Mouse (Mus musculus) lung, adult 2 months (tissue): ENCODE data around the gene Dmrt3. TPM values are rescaled to one million over a fixed set of nuclear protein-coding genes. Genes with fewer than 3 reads are reported as not detected.

Experiments used
- DNase-seq: peaks from one replicate; pipeline ENCODE4 v3.0.0; 2022
- H3K4me1 ChIP-seq: fragments of 200-500 bp; 2 replicates; pipeline ENCODE4 v1.6.1; 2011; ENCODE audit warnings: low read length; ENCODE audit not compliant: control insufficient read depth, insufficient read depth
- H3K4me3 ChIP-seq: fragments of 200-500 bp; replicated peaks from 2 replicates; pipeline ENCODE3; 2011; ENCODE audit warnings: low read depth, mild to moderate bottlenecking, control low read depth, low read length; ENCODE audit errors: extremely low read depth
- CTCF ChIP-seq: fragments of 200-500 bp; IDR thresholded peaks from 2 replicates; pipeline ENCODE4 v1.5.1; 2011; ENCODE audit warnings: mild to moderate bottlenecking, low read length, control low read depth; ENCODE audit not compliant: insufficient read depth
- POLR2A ChIP-seq: fragments of 200-500 bp; IDR thresholded peaks from 2 replicates; pipeline ENCODE4 v1.6.1; 2011; ENCODE audit warnings: low read depth, mild to moderate bottlenecking, control low read depth, low read length, borderline replicate concordance; ENCODE audit errors: extremely low read depth
- WGBS: fragments of 180-500 bp; shearing (Covaris S2); methylation state at CpG from one replicate; pipeline ENCODE4 v1.1.7; 2018; 5-methylcytosine and 5-hydroxymethylcytosine counted together
- polyA plus RNA-seq: library from polyadenylated mRNA; depleted of rRNA; stranded (reverse); fragments of >200 nt; gene quantifications from 2 replicates; pipeline ENCODE4 v1.2.3, GENCODE M21; 2012; rRNA removed

The Dmrt3 gene
- 0.42 and 1.0 TPM in 2 replicates for polyA plus RNA-seq

- TF ChIP-seq POLR2A = no peak
- TF ChIP-seq CTCF = no peak
- 2% methylated on average over 27 of the region's 29 CpGs for WGBS
- Histone ChIP-seq H3K4me1 (no peaks in the 10 kb centered on the region; the same call in 1 of the 2 replicates), H3K4me3 (peak within 1 kb of the TSS; percentile 9)
- peak; percentile 31 for DNase-seq
Observed at GRCm38 (mm10) chr19:25610015-25610410, at the start of gene Dmrt3. Gene Dmrt3 (plus strand): TSS chr19:25610301.

DNA sequence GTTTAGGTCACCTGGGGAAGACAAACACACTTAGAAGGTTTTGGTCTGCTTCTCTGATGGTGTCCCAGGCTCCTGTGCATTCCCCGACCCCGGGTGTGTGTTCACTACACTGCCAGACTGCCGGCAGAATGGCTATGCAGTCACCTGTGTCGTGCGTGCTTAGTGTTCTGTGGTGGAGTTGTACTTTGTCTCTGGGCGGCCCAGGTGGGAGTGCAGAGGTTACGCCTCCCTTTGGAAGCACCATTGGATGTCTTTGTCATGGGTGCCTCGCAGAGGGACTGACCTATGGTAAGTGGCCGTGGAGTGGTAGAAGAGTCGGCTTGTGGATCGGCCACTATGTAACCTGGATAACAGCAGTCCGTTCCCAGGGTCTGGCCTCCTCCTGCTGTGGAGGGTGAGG is 45.7 kb upstream of the Dmrt3 start:
- no peak for DNase-seq
- TF ChIP-seq CTCF (no peak), POLR2A (no peak)
- WGBS = 69% methylated on average over 12 of the region's 12 CpGs
- Histone ChIP-seq H3K4me1 (no peaks in the 10 kb centered on the region), H3K4me3 (no peak overlapping the region)

DNA sequence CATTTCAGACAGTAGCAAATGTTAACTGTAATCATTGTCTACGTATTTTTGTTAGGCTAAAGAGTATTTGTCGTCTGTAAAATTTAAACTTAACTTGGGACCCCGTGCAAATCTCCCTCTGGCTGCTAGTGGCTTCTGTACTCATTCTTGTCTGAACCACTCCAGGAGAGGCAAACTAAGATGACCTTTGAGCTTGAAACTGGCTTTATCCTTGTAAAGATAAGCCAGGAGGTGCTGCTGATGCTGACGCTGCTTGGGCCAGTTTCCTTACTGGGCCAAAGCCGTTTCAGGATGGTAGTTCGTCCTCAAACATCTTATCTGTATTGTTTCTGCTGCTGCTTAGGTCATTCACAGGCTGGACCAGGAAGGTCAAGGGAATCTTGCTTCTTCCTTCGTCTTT is 40.3 kb upstream of the Dmrt3 start:
- 56% methylated on average over 7 of the region's 7 CpGs for WGBS
- H3K4me3 ChIP-seq = no peak overlapping the region
- TF ChIP-seq CTCF = no peak
- no peak for TF ChIP-seq POLR2A
- DNase-seq = no peak
- no peaks in the 10 kb centered on the region for H3K4me1 ChIP-seq

- TF ChIP-seq CTCF (no peak), POLR2A (no peak)
- Histone ChIP-seq H3K4me1 (no peaks in the 10 kb centered on the region), H3K4me3 (no peak overlapping the region)
- DNase-seq = no peak
- 21% methylated on average over 10 of the region's 10 CpGs for WGBS
Observed at GRCm38 (mm10) chr19:25574431-25574830, 35.7 kb upstream of the Dmrt3 start.

GRCm38 (mm10) chr19:25574981-25575814 is 34.9 kb upstream of the Dmrt3 start:
- Histone ChIP-seq H3K4me3 (no peak overlapping the region), H3K4me1 (no peaks in the 10 kb centered on the region)

GRCm38 (mm10) chr19:25578358-25578757 is 31.7 kb upstream of the Dmrt3 start:
- no peak for TF ChIP-seq POLR2A
- TF ChIP-seq CTCF = no peak
- Histone ChIP-seq H3K4me3 (no peak overlapping the region), H3K4me1 (no peaks in the 10 kb centered on the region)
- no peak for DNase-seq
- WGBS = 95% methylated on average over 2 of the region's 2 CpGs

More at GRCm38 (mm10) chr19:25574981-25575814, 34.9 kb upstream of the Dmrt3 start:
- TF ChIP-seq POLR2A = no peak
- TF ChIP-seq CTCF = no peak
- DNase-seq = no peak
- WGBS = 5% methylated on average over 17 of the region's 17 CpGs

DNA sequence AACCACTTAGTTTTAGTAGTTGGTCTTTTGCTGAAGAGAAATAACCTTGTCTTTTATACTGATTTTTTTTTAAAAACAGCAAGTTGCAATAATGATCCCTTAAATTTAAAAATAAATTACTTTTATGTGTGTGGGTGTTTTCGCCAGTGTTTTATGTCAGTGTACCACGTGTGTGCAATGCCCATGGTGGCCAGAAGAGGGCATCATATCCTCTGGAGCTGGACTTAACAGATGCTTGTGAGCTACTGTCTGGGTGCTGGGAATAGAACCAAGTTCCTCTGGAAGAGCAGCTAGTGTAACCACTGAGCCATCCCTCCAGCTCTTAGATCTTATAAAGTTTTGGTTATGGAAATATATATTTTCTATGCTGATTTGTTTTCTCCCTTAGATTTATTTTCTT is 30.7 kb upstream of the Dmrt3 start:
- WGBS = 94% methylated on average over 2 of the region's 2 CpGs
- 0 out of 2 replicates have a peak, but pooled peaks have one; percentile 3 for TF ChIP-seq CTCF
- no peak for TF ChIP-seq POLR2A
- H3K4me3 ChIP-seq = no peak overlapping the region
- H3K4me1 ChIP-seq = no peaks in the 10 kb centered on the region
- no peak for DNase-seq

- H3K4me1 ChIP-seq = no peaks in the 10 kb centered on the region
- TF ChIP-seq CTCF = no peak
- no peak for TF ChIP-seq POLR2A
- WGBS = 66% methylated on average over 3 of the region's 3 CpGs
- H3K4me3 ChIP-seq = no peak overlapping the region
- no peak for DNase-seq
Observed at GRCm38 (mm10) chr19:25597717-25598232, 12.3 kb upstream of the Dmrt3 start.

DNA sequence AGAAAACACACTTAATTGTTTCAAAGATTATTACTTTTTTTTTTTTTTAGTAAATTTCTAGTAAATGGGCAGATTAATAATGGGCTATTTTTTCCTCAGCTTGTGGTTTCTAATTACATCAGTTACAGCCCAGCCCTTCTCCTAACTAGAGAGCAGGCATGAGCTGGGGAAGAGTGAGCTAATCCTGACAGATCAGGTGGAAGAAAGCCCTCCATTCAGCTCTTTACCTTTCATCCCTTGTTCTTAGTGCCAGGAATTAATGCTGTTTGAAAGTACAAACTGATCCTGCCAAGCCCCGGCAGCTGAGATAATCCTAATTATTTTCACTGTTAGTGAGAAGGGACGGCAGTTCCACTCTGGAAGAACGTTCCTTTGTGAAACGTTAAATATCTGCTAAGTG is 11.5 kb upstream of the Dmrt3 start:
- Histone ChIP-seq H3K4me3 (no peak overlapping the region), H3K4me1 (no peaks in the 10 kb centered on the region)
- 18% methylated on average over 4 of the region's 4 CpGs for WGBS
- no peak for TF ChIP-seq CTCF
- no peak for TF ChIP-seq POLR2A
- DNase-seq = no peak

DNA sequence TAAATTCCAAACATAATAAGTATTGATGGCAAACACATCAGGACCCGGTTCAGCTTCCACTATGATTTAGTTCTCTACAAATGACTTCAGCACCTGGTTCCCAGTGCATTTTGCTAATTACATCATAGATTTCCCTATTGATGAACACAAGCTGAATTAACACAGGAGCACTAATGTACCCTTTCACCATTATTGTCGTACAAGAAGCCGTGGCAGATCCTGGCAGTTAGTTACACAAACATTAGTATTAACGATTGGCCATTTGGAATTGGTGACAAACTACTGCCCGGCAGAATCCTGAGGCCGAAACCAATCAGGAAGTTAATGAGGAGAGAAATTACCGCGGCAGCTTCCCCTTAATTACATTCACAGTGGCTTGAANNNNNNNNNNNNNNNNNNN is 8.1 kb upstream of the Dmrt3 start:
- no peak for DNase-seq
- TF ChIP-seq CTCF = no peak
- no peak for TF ChIP-seq POLR2A
- H3K4me3 ChIP-seq = no peak overlapping the region
- H3K4me1 ChIP-seq = no peaks in the 10 kb centered on the region
- WGBS = 12% methylated on average over 8 of the region's 8 CpGs
